Mouse (Mus musculus) lung, adult 2 months (tissue): ENCODE data around the gene Cdc42bpa.

Experiments used
- CTCF ChIP-seq: fragments of 200-500 bp; IDR thresholded peaks from 2 replicates; pipeline ENCODE4 v1.5.1; 2011; ENCODE audit warnings: mild to moderate bottlenecking, low read length, control low read depth; ENCODE audit not compliant: insufficient read depth
- POLR2A ChIP-seq: fragments of 200-500 bp; IDR thresholded peaks from 2 replicates; pipeline ENCODE4 v1.6.1; 2011; ENCODE audit warnings: low read depth, mild to moderate bottlenecking, control low read depth, low read length, borderline replicate concordance; ENCODE audit errors: extremely low read depth

- TF ChIP-seq POLR2A: no peak
- no peak for TF ChIP-seq CTCF
Measured at GRCm38 (mm10) chr1:180172600-180172999, 212.3 kb downstream of the Cdc42bpa start.
